ENCODE assay signal across 29 mouse cellular contexts in the genomic region with DNA sequence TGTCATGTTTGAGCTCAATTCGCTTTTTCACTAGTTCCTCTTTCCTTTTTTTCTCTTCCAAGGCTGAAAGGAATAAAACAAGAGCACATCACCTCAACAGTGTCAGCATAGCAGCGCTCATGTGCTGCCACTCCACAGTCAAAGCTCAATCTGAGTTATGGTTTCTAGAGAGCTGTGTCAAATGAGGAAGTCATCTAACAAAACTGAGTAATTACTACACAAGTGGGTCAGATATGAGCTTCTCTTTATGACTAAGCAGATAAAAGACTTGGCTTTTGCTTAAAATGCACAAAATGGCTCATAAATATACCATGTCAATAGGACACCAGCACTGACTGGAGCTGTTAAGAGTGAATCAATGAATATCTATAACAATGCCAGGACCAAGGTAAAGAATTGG. TPM values are rescaled to one million over a fixed set of nuclear protein-coding genes. Genes with fewer than 3 reads are reported as not detected.
DNase-seq lines count a peak whose midpoint lies in the region; ATAC-seq lines count a peak whose summit lies in the region.
"Had no signal": no experiment of that assay in that cellular context is flagged by ENCODE, and none has a peak within 500 bp of the region (broad histone marks: within the 10 kb centered on the region; RNA-seq: fewer than 3 reads in every experiment).

No protein-coding gene starts in this region.

- H3K27me3 ChIP-seq in liver, embryonic 13.5 days, result no peaks in the 10 kb centered on the region
- no peaks in the 10 kb centered on the region for H3K27me3 ChIP-seq in midbrain, embryonic 11.5 days (ENCODE audit: control insufficient read depth, insufficient read depth, low read length)
- H3K27me3 ChIP-seq: embryonic facial prominence, embryonic 15.5 days; hindbrain, embryonic 12.5 days had no signal

- H3K9me3 ChIP-seq in liver, embryonic 13.5 days (replicated peaks), result no peaks in the 10 kb centered on the region
- no peaks in the 10 kb centered on the region for H3K9me3 ChIP-seq in midbrain, embryonic 11.5 days (ENCODE audit: control insufficient read depth, low read length)
- H3K9me3 ChIP-seq: embryonic facial prominence, embryonic 15.5 days; hindbrain, embryonic 12.5 days had no signal

- H3K27ac ChIP-seq in liver, embryonic 13.5 days, result peak overlapping the region; percentile 87
- no peak overlapping the region for H3K27ac ChIP-seq in midbrain, embryonic 11.5 days (ENCODE audit: low read depth, low read length)
- H3K27ac ChIP-seq: embryonic facial prominence, embryonic 15.5 days; hindbrain, embryonic 12.5 days had no signal

- H3K9ac ChIP-seq in liver, embryonic 13.5 days, result no peak overlapping the region
- no peak overlapping the region for H3K9ac ChIP-seq in midbrain, embryonic 11.5 days (ENCODE audit: low read length)
- H3K9ac ChIP-seq: embryonic facial prominence, embryonic 15.5 days; forebrain, postnatal 0 days; hindbrain, embryonic 12.5 days had no signal

- peaks cover 96% of the 10 kb centered on the region for H3K4me1 ChIP-seq in liver, embryonic 13.5 days (replicated peaks)
- peaks cover 6% of the 10 kb centered on the region for H3K4me1 ChIP-seq in midbrain, embryonic 11.5 days (ENCODE audit: control insufficient read depth, insufficient read depth, low read length)

- 79% methylated on average over 2 of the region's 2 CpGs for WGBS in liver, embryonic 13.5 days (ENCODE audit: insufficient replicate concordance)
- WGBS in midbrain, embryonic 11.5 days, result 93% methylated on average over 2 of the region's 2 CpGs

- DNase-seq in cerebellum, adult 9-10 months, result peak; percentile 12
- DNase-seq in cerebellum, postnatal 25 days, result no peak
- DNase-seq in liver, embryonic 13.5 days, result no peak
- DNase-seq in embryo, embryonic 10.5 days (ENCODE audit: low spot score), result no peak
- no peak for DNase-seq in left cerebral cortex, adult 11 months (ENCODE audit: low spot score)
- DNase-seq in midbrain, embryonic 11.5 days (ENCODE audit: low spot score, missing footprints), result no peak
- DNase-seq: adrenal gland, adult 2 months; cerebellum, adult 9-11 months; embryo, embryonic 11 days; forebrain, postnatal 0 days; heart, postnatal 10 days; kidney, adult 18-20 months; kidney, postnatal 10 days; layer of hippocampus, postnatal 36 days; right cerebral cortex, adult 18-20 months; thymus, postnatal 4 days had no signal

- no peak overlapping the region for H3K4me3 ChIP-seq in liver, embryonic 13.5 days (replicated peaks)
- H3K4me3 ChIP-seq in midbrain, embryonic 11.5 days (ENCODE audit: low read depth, low read length), result no peak overlapping the region
- H3K4me3 ChIP-seq: embryonic facial prominence, embryonic 15.5 days; hindbrain, embryonic 12.5 days had no signal

- peaks cover 51% of the 10 kb centered on the region for H3K36me3 ChIP-seq in liver, embryonic 13.5 days
- peaks cover 13% of the 10 kb centered on the region for H3K36me3 ChIP-seq in midbrain, embryonic 11.5 days (ENCODE audit: control insufficient read depth, insufficient read depth, low read length)

- no peak overlapping the region for H3K4me2 ChIP-seq in liver, embryonic 13.5 days
- H3K4me2 ChIP-seq in midbrain, embryonic 11.5 days, result no peak overlapping the region
- H3K4me2 ChIP-seq: embryonic facial prominence, embryonic 15.5 days; heart, embryonic 11.5 days; hindbrain, embryonic 12.5 days had no signal

- peak; percentile 90 for ATAC-seq in granulocyte monocyte progenitor cell, adult 5-6 weeks (replicated peaks; ENCODE audit: poor library complexity, severe bottlenecking)
- ATAC-seq in liver, embryonic 13.5 days (ENCODE audit: low read depth), result no peak
- ATAC-seq in monocyte, adult 5-6 weeks (replicated peaks; ENCODE audit: insufficient number of reproducible peaks, low FRiP score, low TSS enrichment, poor library complexity, severe bottlenecking), result peak; percentile 59; the same call in 1 of the 2 replicates
- no peak for ATAC-seq in midbrain, embryonic 11.5 days (ENCODE audit: low FRiP score)
- ATAC-seq: forebrain, postnatal 0 days; lung, postnatal 0 days had no signal

RNA-seq across cellular contexts. Expression of gene Spty2d1, which starts 9.3 kb away (rescaled TPM):
- 18.9 and 24.6 TPM in 2 replicates for total RNA-seq in granulocyte monocyte progenitor cell, adult 5-6 weeks (2014; fragmentation: Nextera tagmentation)
- 24.6 and 26.6 TPM in 2 replicates for total RNA-seq in granulocyte monocyte progenitor cell, adult 5-6 weeks (2017)
- 10.6 and 13.1 TPM in 2 replicates for polyA plus RNA-seq in liver, embryonic 13.5 days (2015; fragmentation: Nextera tagmentation; extraction: Ambion mirVana)
- 84.5 to 99.8 TPM (median 97.7 TPM) in 3 replicates for total RNA-seq in monocyte, adult 5-6 weeks (2017)
- polyA plus RNA-seq in midbrain, embryonic 11.5 days (2014; fragmentation: Nextera tagmentation; extraction: Ambion mirVana), result 12.5 and 13.3 TPM in 2 replicates

RNA-seq across cellular contexts. Expression of gene Gm9999, which starts 15.6 kb away (rescaled TPM):
- total RNA-seq in granulocyte monocyte progenitor cell, adult 5-6 weeks (2014; fragmentation: Nextera tagmentation), result not detected in 2 replicates
- not detected in 2 replicates for total RNA-seq in granulocyte monocyte progenitor cell, adult 5-6 weeks (2017)
- polyA plus RNA-seq in liver, embryonic 13.5 days (2015; fragmentation: Nextera tagmentation; extraction: Ambion mirVana), result not detected in 2 replicates
- total RNA-seq in monocyte, adult 5-6 weeks (2017), result not detected in 3 replicates
- polyA plus RNA-seq in midbrain, embryonic 11.5 days (2014; fragmentation: Nextera tagmentation; extraction: Ambion mirVana), result not detected in 2 replicates
- total RNA-seq: adrenal gland, adult 2 months; forebrain, postnatal 0 days; gastrocnemius, postnatal 4 days; heart, postnatal 10 days; layer of hippocampus, adult 18-20 months; layer of hippocampus, postnatal 36 days; left cerebral cortex, postnatal 25 days; megakaryocyte-erythroid progenitor cell, adult 5-6 weeks; midbrain, postnatal 0 days had no signal
- polyA plus RNA-seq: adrenal gland, adult 2 months; embryonic facial prominence, embryonic 15.5 days; forebrain, postnatal 0 days; heart, embryonic 11.5 days; hindbrain, embryonic 12.5 days; limb, embryonic 14.5 days; lung, postnatal 0 days; midbrain, postnatal 0 days; small intestine, adult 2 months had no signal

RNA-seq across cellular contexts. Expression of gene Uevld, which starts 40.6 kb away (rescaled TPM):
- total RNA-seq in granulocyte monocyte progenitor cell, adult 5-6 weeks (2014; fragmentation: Nextera tagmentation), result 8.7 and 13.5 TPM in 2 replicates
- total RNA-seq in granulocyte monocyte progenitor cell, adult 5-6 weeks (2017), result 9.8 and 12.9 TPM in 2 replicates
- polyA plus RNA-seq in liver, embryonic 13.5 days (2015; fragmentation: Nextera tagmentation; extraction: Ambion mirVana), result 5.3 and 6.2 TPM in 2 replicates
- total RNA-seq in monocyte, adult 5-6 weeks (2017), result 4.8 to 9.9 TPM (median 6.4 TPM) in 3 replicates
- polyA plus RNA-seq in midbrain, embryonic 11.5 days (2014; fragmentation: Nextera tagmentation; extraction: Ambion mirVana), result 14.3 and 14.8 TPM in 2 replicates

RNA-seq across cellular contexts. Expression of gene Tmem86a, which starts 51.5 kb away (rescaled TPM):
- 1.8 and 4.2 TPM in 2 replicates for total RNA-seq in granulocyte monocyte progenitor cell, adult 5-6 weeks (2014; fragmentation: Nextera tagmentation)
- 0.99 and 2.7 TPM in 2 replicates for total RNA-seq in granulocyte monocyte progenitor cell, adult 5-6 weeks (2017)
- polyA plus RNA-seq in liver, embryonic 13.5 days (2015; fragmentation: Nextera tagmentation; extraction: Ambion mirVana), result 23.8 and 23.9 TPM in 2 replicates
- total RNA-seq in monocyte, adult 5-6 weeks (2017), result 3.2 to 7.5 TPM (median 4.8 TPM) in 3 replicates
- 9.7 and 10.0 TPM in 2 replicates for polyA plus RNA-seq in midbrain, embryonic 11.5 days (2014; fragmentation: Nextera tagmentation; extraction: Ambion mirVana)

Comparison
In these comparisons a context has a peak if more than half of its experiments do, and no peak if none do; other contexts are left out.
1. ATAC-seq: peak in granulocyte monocyte progenitor cell, adult 5-6 weeks (single experiment) and monocyte, adult 5-6 weeks (single experiment); none in liver, embryonic 13.5 days (single experiment) and midbrain, embryonic 11.5 days (single experiment).